9 mouse cellular contexts compared by ENCODE assay signal in genomic region chr3:96813591-96814244, GRCm38 (mm10). TPM values are rescaled to one million over a fixed set of nuclear protein-coding genes. Genes with fewer than 3 reads are reported as not detected.
A peak's percentile ranks its signal among the peaks of the same experiment; 100 is the strongest.
DNase-seq lines count a peak whose midpoint lies in the region; ATAC-seq and TF ChIP-seq lines count a peak whose summit lies in the region.
"Had no signal": no experiment of that assay in that cellular context is flagged by ENCODE, and none has a peak within 500 bp of the region (broad histone marks: within the 10 kb centered on the region; RNA-seq: fewer than 3 reads in every experiment).

No protein-coding gene starts in this region.

- H3K9me3 ChIP-seq in heart, embryonic 16.5 days (replicated peaks; ENCODE audit: control insufficient read depth, low read length) = 0 out of 2 replicates have a peak, but pooled peaks cover 3% of the 10 kb centered on the region
- H3K9me3 ChIP-seq in kidney, postnatal 0 days (replicated peaks; ENCODE audit: low read length) = no peaks in the 10 kb centered on the region
- H3K9me3 ChIP-seq: neural tube, embryonic 13.5 days had no signal

- peak overlapping the region; percentile 26 for H3K4me3 ChIP-seq in heart, embryonic 16.5 days (ENCODE audit: low read length)
- no peak overlapping the region for H3K4me3 ChIP-seq in kidney, postnatal 0 days (replicated peaks; ENCODE audit: low read depth, low read length)
- H3K4me3 ChIP-seq: neural tube, embryonic 13.5 days had no signal

- no peaks in the 10 kb centered on the region for H3K27me3 ChIP-seq in heart, embryonic 16.5 days (ENCODE audit: control insufficient read depth, insufficient read depth, low read length)
- no peaks in the 10 kb centered on the region for H3K27me3 ChIP-seq in kidney, postnatal 0 days (ENCODE audit: insufficient read depth, low read length)
- H3K27me3 ChIP-seq: neural tube, embryonic 13.5 days had no signal

- peak overlapping the region; percentile 60 for H3K4me2 ChIP-seq in heart, embryonic 16.5 days (ENCODE audit: low read depth, low read length)
- no peak overlapping the region; the same call in 1 of the 2 replicates for H3K4me2 ChIP-seq in kidney, postnatal 0 days (ENCODE audit: low read length)

- TF ChIP-seq CTCF in kidney, postnatal 0 days (IDR thresholded peaks at IDR 0.05; ENCODE audit: low read depth) = no peak

- no peak; the same call in 1 of the 2 replicates for ATAC-seq in heart, embryonic 16.5 days (replicated peaks; ENCODE audit: extremely low read depth, insufficient read depth, low FRiP score)
- 0 out of 2 replicates have a peak, but pooled peaks have one; percentile 42 for ATAC-seq in kidney, postnatal 0 days (replicated peaks; ENCODE audit: low FRiP score, low read depth)

- WGBS in heart, embryonic 16.5 days = 30% methylated on average over 7 of the region's 7 CpGs
- 50% methylated on average over 7 of the region's 7 CpGs for WGBS in kidney, postnatal 0 days

- H3K36me3 ChIP-seq in heart, embryonic 16.5 days (ENCODE audit: control insufficient read depth, insufficient read depth) = no peaks in the 10 kb centered on the region
- H3K36me3 ChIP-seq in kidney, postnatal 0 days (ENCODE audit: insufficient read depth, low read length) = no peaks in the 10 kb centered on the region
- H3K36me3 ChIP-seq: neural tube, embryonic 13.5 days had no signal

- peaks cover 8% of the 10 kb centered on the region for H3K4me1 ChIP-seq in heart, embryonic 16.5 days (ENCODE audit: control insufficient read depth, insufficient read depth, low read length)
- H3K4me1 ChIP-seq in kidney, postnatal 0 days (replicated peaks; ENCODE audit: insufficient read depth, low read length) = no peaks in the 10 kb centered on the region
- H3K4me1 ChIP-seq: neural tube, embryonic 13.5 days had no signal

- H3K9ac ChIP-seq in heart, embryonic 16.5 days (ENCODE audit: low read length) = peak overlapping the region; percentile 11; the same call in 1 of the 2 replicates
- no peak overlapping the region for H3K9ac ChIP-seq in kidney, postnatal 0 days (ENCODE audit: low read depth, low read length)
- H3K9ac ChIP-seq: neural tube, embryonic 13.5 days had no signal

- no peak for DNase-seq in heart, adult 18-20 months
- peak; percentile 8 for DNase-seq in Muller cell, postnatal 12 days (ENCODE audit: inconsistent ontology term)
- DNase-seq in kidney, postnatal 0 days (ENCODE audit: low spot score) = no peak
- peak; percentile 36 to 43 for DNase-seq in lung, postnatal 4 days
- DNase-seq in adrenal gland, adult 18-20 months (ENCODE audit: low spot score in 2 of 2) = no peak
- DNase-seq in retina, embryonic 14.5 days (ENCODE audit: low spot score) = no peak
- DNase-seq in ovary, postnatal 14 days (ENCODE audit: low spot score) = no peak

- H3K27ac ChIP-seq in heart, embryonic 16.5 days (ENCODE audit: low read length) = no peak overlapping the region
- no peak overlapping the region for H3K27ac ChIP-seq in kidney, postnatal 0 days
- H3K27ac ChIP-seq: neural tube, embryonic 13.5 days had no signal

RNA-seq across cellular contexts. Expression of gene Pdzk1, which starts 15.4 kb away (rescaled TPM):
- polyA plus RNA-seq in heart, embryonic 16.5 days (2015; fragmentation: Nextera tagmentation; extraction: Ambion mirVana) = 0.98 TPM in 1 of 2 replicates, not detected in the other
- not detected for total RNA-seq in heart, adult 18-20 months (2021)
- 322 and 401 TPM in 2 replicates for polyA plus RNA-seq in kidney, postnatal 0 days (2015; fragmentation: Nextera tagmentation; extraction: Ambion mirVana)
- under 1 TPM in 1 of 2 experiments, not detected in 1; 0.99 TPM for total RNA-seq in adrenal gland, adult 18-20 months (2021)

RNA-seq across cellular contexts. Expression of gene Cd160, which starts 15.4 kb away (rescaled TPM):
- 2.3 and 5.5 TPM in 2 replicates for polyA plus RNA-seq in heart, embryonic 16.5 days (2015; fragmentation: Nextera tagmentation; extraction: Ambion mirVana)
- total RNA-seq in heart, adult 18-20 months (2021) = not detected
- 0.06 and 0.09 TPM in 2 replicates for polyA plus RNA-seq in kidney, postnatal 0 days (2015; fragmentation: Nextera tagmentation; extraction: Ambion mirVana)
- total RNA-seq in adrenal gland, adult 18-20 months (2021) = under 1 TPM; 0.36 to 0.54 TPM

Comparison
In these comparisons a context has a peak if more than half of its experiments do, and no peak if none do; other contexts are left out.
1. DNase-seq: peak in Muller cell, postnatal 12 days (single experiment) and lung, postnatal 4 days (2 of 2); none in heart, adult 18-20 months (0 of 2), kidney, postnatal 0 days (single experiment), adrenal gland, adult 18-20 months (0 of 2), retina, embryonic 14.5 days (single experiment) and ovary, postnatal 14 days (single experiment).